Mouse (Mus musculus): Measurements from ENCODE around the gene Mfsd12. TPM values are rescaled to one million over a fixed set of nuclear protein-coding genes. Genes with fewer than 3 reads are reported as not detected.

Mfsd12 gene
- total and polyA plus RNA-seq, 3 experiments: 5.2 to 9.5 (median 7.4) TPM

DNA sequence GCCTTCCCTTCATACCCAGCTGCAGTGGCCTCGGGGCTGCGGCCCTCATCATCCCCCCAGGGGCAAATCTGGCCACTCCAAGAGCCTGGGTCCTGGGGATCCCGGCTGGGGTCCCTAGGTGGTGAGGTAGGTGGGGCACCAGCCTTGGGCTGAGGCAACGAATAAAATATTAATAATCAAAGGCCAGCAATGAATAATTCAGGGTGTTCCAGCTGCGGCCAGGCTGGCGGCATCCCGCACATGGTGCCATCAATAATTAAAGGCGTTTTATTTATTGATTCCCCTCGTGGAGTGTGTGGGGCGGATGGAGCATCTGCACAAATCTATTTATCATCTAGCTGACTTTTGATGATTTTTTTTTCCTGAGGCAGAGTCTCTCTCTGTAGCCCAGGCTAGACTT lies 46.2 kb downstream of the Mfsd12 start:
- Histone ChIP-seq H3K4me2 (ENCODE audit: insufficient read depth, low read depth, poor library complexity, severe bottlenecking) (no peak overlapping the region), H3K9ac (ENCODE audit: insufficient read depth, low read depth) (no peak overlapping the region), H3K27ac (ENCODE audit: insufficient read depth, low read depth) (no peak overlapping the region), H3K79me2 (replicated peaks; ENCODE audit: control insufficient read depth, extremely low read depth, insufficient read depth, poor library complexity, severe bottlenecking) (no peaks in the 10 kb centered on the region), H3K36me3 (replicated peaks in 1 of 2; ENCODE audit: control insufficient read depth in 1 of 2, insufficient read depth in 1 of 2, low read length in 1 of 2) (peaks cover 76 to 79% of the 10 kb centered on the region in 2 experiments), H3K9me3 (replicated peaks; ENCODE audit: low read length) (no peaks in the 10 kb centered on the region), H3K4me3 (replicated peaks in 1 of 3; ENCODE audit: low read depth in 2 of 3, low read length in 2 of 3, poor library complexity in 1 of 3) (no peak overlapping the region), H3K4me1 (ENCODE audit: control insufficient read depth in 1 of 2, insufficient read depth in 2 of 2) (peaks cover 16 to 37% of the 10 kb centered on the region in 2 experiments), H3K27me3 (replicated peaks) (no peaks in the 10 kb centered on the region)
- in situ Hi-C loops (cut with MboI; ENCODE audit: low pct_ligation_motif_present, low pct_unique_long_range_greater_than_20kb, low sequenced_read_pairs): no loop called here
- no peak for TF ChIP-seq RCOR1 (conservative IDR thresholded peaks at IDR 0.05; ENCODE audit: low read depth, low read length)
- TF ChIP-seq SMC3 (IDR thresholded peaks at IDR 0.05; ENCODE audit: low read depth, low read length): no peak
- no peak for TF ChIP-seq MAFK (IDR thresholded peaks at IDR 0.05; ENCODE audit: insufficient replicate concordance, low read length)
- TF ChIP-seq BHLHE40 (IDR thresholded peaks at IDR 0.05; ENCODE audit: low read depth, low read length): no peak
- dilution Hi-C loops (cut with MboI; ENCODE audit: extremely low pct_ligation_motif_present, extremely low pct_unique_long_range_greater_than_20kb, low sequenced_read_pairs): no loop called here
- no peak for DNase-seq (ENCODE audit: extremely low read depth)

DNA sequence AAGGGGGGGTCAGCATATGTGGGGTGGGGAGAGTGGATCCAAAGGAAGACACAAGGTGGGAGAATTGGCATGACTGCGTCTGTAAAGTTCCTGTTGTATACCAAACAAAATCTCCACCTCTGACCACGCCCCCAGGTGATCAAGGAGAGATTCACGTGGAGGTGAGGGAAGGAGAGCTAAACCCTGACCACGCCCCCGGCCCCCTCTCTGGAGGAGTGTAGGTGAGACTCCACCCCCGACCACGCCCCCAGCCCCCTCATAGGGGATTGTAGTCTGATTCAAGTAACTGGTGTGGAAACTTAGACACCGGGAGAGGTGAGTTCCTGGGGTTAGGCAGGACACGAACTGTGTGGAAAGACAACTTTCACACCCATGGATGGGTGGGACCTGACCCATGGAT lies 46.8 kb downstream of the Mfsd12 start:
- Histone ChIP-seq H3K9ac (ENCODE audit: insufficient read depth, low read depth) (no peak overlapping the region), H3K4me1 (ENCODE audit: control insufficient read depth in 1 of 2, insufficient read depth in 2 of 2) (peaks cover 20 to 43% of the 10 kb centered on the region in 2 experiments), H3K4me3 (replicated peaks in 1 of 3; ENCODE audit: low read depth in 2 of 3, low read length in 2 of 3, poor library complexity in 1 of 3) (no peak overlapping the region), H3K27ac (ENCODE audit: insufficient read depth, low read depth) (no peak overlapping the region), H3K27me3 (replicated peaks) (no peaks in the 10 kb centered on the region), H3K36me3 (replicated peaks in 1 of 2; ENCODE audit: control insufficient read depth in 1 of 2, insufficient read depth in 1 of 2, low read length in 1 of 2) (peaks cover 78 to 80% of the 10 kb centered on the region in 2 experiments), H3K79me2 (replicated peaks; ENCODE audit: control insufficient read depth, extremely low read depth, insufficient read depth, poor library complexity, severe bottlenecking) (no peaks in the 10 kb centered on the region), H3K4me2 (ENCODE audit: insufficient read depth, low read depth, poor library complexity, severe bottlenecking) (no peak overlapping the region), H3K9me3 (replicated peaks; ENCODE audit: low read length) (no peaks in the 10 kb centered on the region)
- in situ Hi-C loops (cut with MboI; ENCODE audit: low pct_ligation_motif_present, low pct_unique_long_range_greater_than_20kb, low sequenced_read_pairs) (no loop called here), dilution Hi-C loops (cut with MboI; ENCODE audit: extremely low pct_ligation_motif_present, extremely low pct_unique_long_range_greater_than_20kb, low sequenced_read_pairs) (no loop called here)
- DNase-seq (ENCODE audit: extremely low read depth): no peak
- TF ChIP-seq POLR2AphosphoS2 (IDR thresholded peaks at IDR 0.05; ENCODE audit: low read depth, low read length): no peak
- no peak for TF ChIP-seq ZMIZ1 (IDR thresholded peaks at IDR 0.05; ENCODE audit: low read depth, low read length)
- no peak for TF ChIP-seq GABPA (IDR thresholded peaks at IDR 0.05; ENCODE audit: insufficient replicate concordance, low read depth, low read length)
- TF ChIP-seq CHD2 (IDR thresholded peaks at IDR 0.05; ENCODE audit: low read length): no peak
- TF ChIP-seq MXI1 (IDR thresholded peaks at IDR 0.05; ENCODE audit: low read depth, low read length): no peak
- TF ChIP-seq IRF4 (IDR thresholded peaks at IDR 0.05; ENCODE audit: low read depth, low read length): no peak
- TF ChIP-seq ZKSCAN1 (IDR thresholded peaks at IDR 0.05; ENCODE audit: borderline replicate concordance, low read depth, low read length): no peak
- no peak for TF ChIP-seq MEF2A (IDR thresholded peaks at IDR 0.05; ENCODE audit: borderline replicate concordance, low read depth, low read length)
- no peak for TF ChIP-seq ZNF384 (IDR thresholded peaks at IDR 0.05; ENCODE audit: low read depth, low read length)
- no peak for TF ChIP-seq ZC3H11A (IDR thresholded peaks at IDR 0.05; ENCODE audit: low read depth, low read length)
- TF ChIP-seq POLR2A (IDR thresholded peaks at IDR 0.05; ENCODE audit: low read depth, low read length): no peak
- no peak for TF ChIP-seq JUND (conservative IDR thresholded peaks at IDR 0.05; ENCODE audit: low read depth, low read length)
- TF ChIP-seq MAFK (IDR thresholded peaks at IDR 0.05; ENCODE audit: insufficient replicate concordance, low read length): no peak
- TF ChIP-seq RCOR1 (conservative IDR thresholded peaks at IDR 0.05; ENCODE audit: low read depth, low read length): no peak
- TF ChIP-seq NRF1 (IDR thresholded peaks at IDR 0.05; ENCODE audit: low read depth, low read length): no peak
